Mouse (Mus musculus) cerebellum, adult 2 months (tissue): ENCODE measurements around the gene Macf1. TPM values are rescaled to one million over a fixed set of nuclear protein-coding genes. Genes with fewer than 3 reads are reported as not detected.
"Not testable (repeated sequence)": the region's sequence is repeated elsewhere in the genome, so short reads cannot be mapped to it uniquely, and the experiment has no call there.

Source experiments
- DNase-seq, 2 experiments: peaks; one replicate each; pipeline ENCODE4 v3.0.0; 2021
- H3K27ac ChIP-seq: fragments of 200-500 bp; 2 replicates; pipeline ENCODE4 v1.5.1; 2012; ENCODE audit warnings: low read length, control low read depth, inconsistent platforms; ENCODE audit not compliant: insufficient read depth
- H3K27me3 ChIP-seq: fragments of 200-500 bp; 2 replicates; pipeline ENCODE4 v1.6.1; 2012; ENCODE audit warnings: inconsistent platforms, mild to moderate bottlenecking, low read length, moderate library complexity; ENCODE audit not compliant: control insufficient read depth, insufficient read depth
- H3K4me1 ChIP-seq: fragments of 200-500 bp; 2 replicates; pipeline ENCODE4 v1.6.1; 2011; ENCODE audit warnings: low read length; ENCODE audit not compliant: control insufficient read depth, insufficient read depth
- H3K4me3 ChIP-seq: fragments of 200-500 bp; replicated peaks from 2 replicates; pipeline ENCODE3; 2011; ENCODE audit warnings: mild to moderate bottlenecking, low read depth, low read length, control low read depth; ENCODE audit not compliant: insufficient read depth
- CTCF ChIP-seq: fragments of 200-500 bp; IDR thresholded peaks from 2 replicates; pipeline ENCODE4 v1.5.1; 2011; ENCODE audit warnings: low read depth, mild to moderate bottlenecking, control low read depth, low read length, moderate library complexity, borderline replicate concordance; ENCODE audit not compliant: insufficient read depth
- POLR2A ChIP-seq: fragments of 200-500 bp; IDR thresholded peaks from 2 replicates; pipeline ENCODE4 v1.6.1; 2011; ENCODE audit warnings: low read length, control low read depth, borderline replicate concordance; ENCODE audit not compliant: insufficient read depth
- WGBS: fragments of 180-500 bp; shearing (Covaris S2); methylation state at CpG from one replicate; pipeline ENCODE4 v1.1.7; 2018; 5-methylcytosine and 5-hydroxymethylcytosine counted together
- polyA plus RNA-seq: library from polyadenylated mRNA; depleted of rRNA; stranded (reverse); fragments of >200 nt; gene quantifications from 2 replicates; pipeline ENCODE4 v1.2.3, GENCODE M21; 2012

Gene Macf1
- polyA plus RNA-seq, 1 experiment = 193 TPM

DNA sequence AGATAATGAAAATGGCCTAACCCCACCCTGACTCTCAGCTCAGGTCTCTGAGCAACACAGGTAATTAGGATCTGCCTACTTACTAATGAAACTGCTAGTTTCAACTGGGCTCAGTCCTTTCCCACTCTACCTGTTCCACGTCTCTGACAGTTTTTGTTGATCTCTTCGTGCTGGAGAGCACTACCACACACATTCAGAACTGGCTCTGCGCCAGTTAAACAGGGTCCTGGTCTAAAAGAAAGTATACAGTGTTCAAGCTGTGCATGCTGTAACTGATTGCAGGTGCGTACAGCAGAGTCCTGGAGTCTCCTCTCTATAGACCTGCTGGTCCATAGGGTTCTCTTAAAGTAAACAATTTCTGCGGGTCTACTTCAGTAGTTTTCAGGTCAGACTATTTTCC is 41.3 kb downstream of the Macf1 start:
- WGBS = 64% methylated on average over 5 of the region's 5 CpGs
- H3K27ac ChIP-seq = no peak overlapping the region

DNA sequence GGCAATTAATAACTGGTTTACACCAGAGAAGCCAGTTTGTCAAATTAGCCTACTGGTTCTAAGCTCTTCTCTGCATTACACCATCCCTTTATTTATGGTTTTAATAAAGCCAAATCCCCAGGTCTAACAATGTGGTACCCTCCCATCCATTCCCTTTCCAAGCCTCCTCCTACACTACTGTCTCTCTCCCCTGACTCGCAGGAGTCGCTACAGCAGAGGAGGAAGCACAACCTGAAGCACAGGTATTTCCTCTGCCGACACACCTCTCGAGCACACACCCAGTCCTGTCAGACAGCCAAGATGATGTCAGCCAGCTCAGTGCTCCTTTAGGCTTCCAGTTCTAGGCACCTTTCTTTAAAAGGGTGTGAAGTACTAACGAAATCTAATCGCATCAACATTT is 47.0 kb downstream of the Macf1 start:
- DNase-seq = peak in 1 of 2 experiments; percentile 32
- Histone ChIP-seq H3K27me3 (no peaks in the 10 kb centered on the region), H3K4me1 (peaks cover 15% of the 10 kb centered on the region), H3K4me3 (no peak overlapping the region), H3K27ac (no peak overlapping the region)
- TF ChIP-seq CTCF (no peak), POLR2A (no peak)
- 52% methylated on average over 6 of the region's 6 CpGs for WGBS

More for the DNA sequence above, 41.3 kb downstream of the Macf1 start:
- TF ChIP-seq POLR2A (no peak), CTCF (no peak)
- H3K27me3 ChIP-seq = no peaks in the 10 kb centered on the region
- H3K4me3 ChIP-seq = no peak overlapping the region
- DNase-seq = no peak
- H3K4me1 ChIP-seq = peaks cover 9% of the 10 kb centered on the region

DNA sequence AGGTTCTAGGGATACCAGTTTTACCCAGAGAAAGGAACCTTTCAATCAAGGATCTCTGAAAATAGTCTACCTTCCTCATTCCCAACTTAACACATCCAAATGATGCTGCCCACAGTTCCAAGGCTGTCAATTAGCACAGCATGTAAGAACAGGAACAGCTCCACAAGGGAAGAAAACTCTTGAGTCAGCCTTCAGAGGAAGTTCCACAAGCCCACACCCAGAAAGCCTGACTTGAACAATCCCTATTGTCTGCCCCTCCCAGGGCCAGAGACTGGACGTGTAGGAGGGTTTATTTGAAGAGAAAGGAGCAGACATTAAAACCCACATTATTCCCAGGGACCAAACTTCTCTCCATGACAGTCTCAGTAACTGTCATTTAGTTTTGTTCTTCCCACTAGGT is 48.7 kb downstream of the Macf1 start:
- Histone ChIP-seq H3K4me1 (peaks cover 17% of the 10 kb centered on the region), H3K27ac (no peak overlapping the region), H3K4me3 (no peak overlapping the region), H3K27me3 (no peaks in the 10 kb centered on the region)
- 28% methylated on average over 1 of the region's 1 CpGs for WGBS
- TF ChIP-seq POLR2A = no peak
- TF ChIP-seq CTCF = no peak
- no peak for DNase-seq

DNA sequence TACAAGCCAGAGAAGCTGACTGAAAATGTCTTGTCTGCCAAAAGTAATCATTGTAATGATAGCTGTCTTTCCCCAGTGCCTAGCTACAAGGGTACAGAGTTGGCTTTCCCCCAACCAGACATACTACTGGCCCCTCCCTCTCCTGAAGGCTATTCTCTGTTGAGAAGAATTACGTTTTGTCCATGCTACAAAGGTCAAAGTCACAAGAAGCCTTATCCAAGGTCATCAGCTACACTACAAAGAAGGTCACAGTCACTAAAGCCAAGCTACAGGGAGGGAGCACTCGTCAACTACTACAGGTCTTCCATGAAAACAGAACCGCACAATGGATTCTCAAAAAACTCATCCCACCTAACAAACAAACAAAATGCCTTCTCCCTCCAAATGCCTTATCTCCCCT is 49.7 kb downstream of the Macf1 start:
- DNase-seq = no peak
- Histone ChIP-seq H3K27ac (no peak overlapping the region), H3K4me3 (no peak overlapping the region), H3K4me1 (peaks cover 18% of the 10 kb centered on the region), H3K27me3 (no peaks in the 10 kb centered on the region)
- no peak for TF ChIP-seq CTCF
- no peak for TF ChIP-seq POLR2A
- WGBS = 75% methylated on average over 3 of the region's 3 CpGs

DNA sequence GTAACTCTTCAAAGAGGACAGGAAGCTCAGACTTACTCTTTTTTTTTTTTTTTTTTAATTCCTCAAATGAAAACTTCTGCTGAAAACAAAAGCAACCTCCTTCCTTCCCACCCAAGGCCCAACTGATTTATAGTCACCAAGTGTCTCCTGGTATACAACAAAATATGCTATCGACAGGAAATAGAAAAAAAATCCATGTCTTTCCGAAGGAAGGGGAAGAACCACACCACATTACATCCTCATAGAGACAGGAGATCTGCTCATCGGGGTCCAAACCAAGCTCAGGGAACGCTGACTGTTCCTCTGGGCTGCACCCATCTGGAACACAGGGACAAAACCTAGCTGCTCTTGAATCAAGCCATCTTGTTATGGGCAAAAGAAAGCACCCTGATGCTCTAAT is 50.3 kb downstream of the Macf1 start:
- H3K27me3 ChIP-seq = no peaks in the 10 kb centered on the region
- no peak overlapping the region for H3K4me3 ChIP-seq
- TF ChIP-seq POLR2A = no peak
- no peak for TF ChIP-seq CTCF
- peaks cover 18% of the 10 kb centered on the region for H3K4me1 ChIP-seq
- no peak for DNase-seq
- 83% methylated on average over 4 of the region's 4 CpGs for WGBS
- no peak overlapping the region; the same call in 1 of the 2 replicates for H3K27ac ChIP-seq

DNA sequence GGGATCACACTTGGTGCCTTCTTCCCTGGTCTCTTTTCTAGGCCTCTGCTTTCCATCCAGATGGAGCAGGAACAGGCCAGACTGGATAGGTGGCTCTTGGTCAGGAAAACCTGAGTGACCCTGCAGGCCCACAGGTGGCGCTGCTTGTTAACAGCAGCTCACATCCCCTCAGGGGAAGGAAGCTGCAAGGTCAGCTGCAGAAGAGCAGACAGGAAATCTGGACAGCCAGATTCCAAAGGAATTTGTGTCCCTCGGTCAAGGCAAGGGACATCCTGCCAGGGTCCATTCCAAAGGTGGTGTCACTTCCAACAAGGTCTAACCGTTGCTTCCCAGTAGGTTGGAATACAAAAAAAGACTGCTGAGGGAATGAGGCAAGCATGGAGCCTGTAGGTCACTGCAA is 50.8 kb downstream of the Macf1 start:
- H3K27me3 ChIP-seq = no peaks in the 10 kb centered on the region
- TF ChIP-seq POLR2A = no peak
- peak; percentile 51; the same call in 1 of the 2 replicates for TF ChIP-seq CTCF
- 26% methylated on average over 3 of the region's 3 CpGs for WGBS
- peak; percentile 61 to 69 for DNase-seq
- no peak overlapping the region for H3K4me3 ChIP-seq
- peaks cover 18% of the 10 kb centered on the region for H3K4me1 ChIP-seq
- no peak overlapping the region for H3K27ac ChIP-seq

DNA sequence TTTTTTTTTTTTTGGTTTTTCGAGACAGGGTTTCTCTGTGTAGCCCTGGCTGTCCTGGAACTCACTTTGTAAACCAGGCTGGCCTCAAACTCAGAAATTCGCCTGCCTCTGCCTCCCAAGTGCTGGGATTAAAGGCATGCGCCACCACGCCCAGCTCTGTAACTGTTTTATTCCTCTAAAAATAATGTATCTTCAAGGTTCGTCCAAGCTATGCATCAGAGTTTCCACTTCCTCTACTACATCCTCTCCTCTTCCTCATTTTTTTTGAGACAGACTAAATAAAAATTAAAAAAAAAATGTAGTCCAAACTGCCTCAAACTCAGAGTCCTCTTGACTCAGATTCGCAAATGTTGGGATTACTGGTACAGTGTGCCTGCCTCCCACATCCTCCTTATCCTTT is 52.0 kb downstream of the Macf1 start:
- WGBS = 97% methylated on average over 5 of the region's 6 CpGs
- not testable (repeated sequence) for H3K27me3 ChIP-seq, H3K27ac ChIP-seq, H3K4me3 ChIP-seq, DNase-seq
- peaks cover 18% of the 10 kb centered on the region for H3K4me1 ChIP-seq

DNA sequence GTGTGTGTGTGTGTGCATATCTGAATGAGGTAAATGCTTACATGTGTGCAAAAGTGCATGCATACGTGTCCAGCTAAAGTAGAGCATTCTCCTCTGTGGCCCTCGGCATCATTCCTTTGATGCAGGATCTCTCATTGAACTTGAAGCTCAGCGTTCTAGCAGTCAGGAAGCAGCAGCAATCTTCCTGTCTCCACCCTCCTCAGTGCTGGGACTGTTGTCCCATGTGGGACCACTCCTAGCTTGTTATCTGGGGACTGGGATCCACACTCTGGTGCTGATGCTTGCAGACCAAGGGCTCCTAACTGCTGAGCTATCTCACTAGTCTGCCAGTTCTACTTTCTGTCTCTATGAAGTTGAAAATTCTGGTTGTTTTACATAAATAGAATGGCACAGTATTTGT is 52.5 kb downstream of the Macf1 start:
- Histone ChIP-seq H3K4me1 (peaks cover 18% of the 10 kb centered on the region), H3K27ac (no peak overlapping the region), H3K4me3 (no peak overlapping the region), H3K27me3 (no peaks in the 10 kb centered on the region)
- WGBS = 75% methylated on average over 3 of the region's 3 CpGs
- TF ChIP-seq CTCF (no peak), POLR2A (no peak)
- DNase-seq = no peak

DNA sequence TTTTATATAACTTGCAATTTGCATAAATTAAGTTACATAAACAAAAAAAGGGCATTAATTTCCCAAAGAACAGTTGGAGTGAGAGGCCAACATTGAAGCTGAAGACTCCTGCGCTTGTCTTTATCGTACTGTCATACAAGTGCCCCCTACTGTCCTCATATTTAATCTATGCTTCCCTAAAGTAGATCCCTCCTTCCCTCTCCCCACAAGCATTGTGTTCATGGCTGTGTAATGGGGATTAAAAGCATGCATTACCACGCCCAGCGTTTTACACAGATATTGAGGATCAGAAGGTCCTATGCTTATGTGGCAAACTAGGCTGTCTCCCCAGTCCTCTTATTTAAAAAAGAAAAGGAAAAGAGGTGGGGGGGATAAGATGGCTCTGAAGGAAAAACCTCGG is 56.5 kb downstream of the Macf1 start:
- Histone ChIP-seq H3K27ac (no peak overlapping the region; the same call in 1 of the 2 replicates), H3K27me3 (no peaks in the 10 kb centered on the region), H3K4me1 (peaks cover 24% of the 10 kb centered on the region), H3K4me3 (no peak overlapping the region)
- TF ChIP-seq CTCF = no peak
- TF ChIP-seq POLR2A = no peak
- DNase-seq = no peak
- 51% methylated on average over 5 of the region's 5 CpGs for WGBS
